Mouse (Mus musculus): Measurements from ENCODE around the gene Tspan32.

Gene Tspan32

DNA sequence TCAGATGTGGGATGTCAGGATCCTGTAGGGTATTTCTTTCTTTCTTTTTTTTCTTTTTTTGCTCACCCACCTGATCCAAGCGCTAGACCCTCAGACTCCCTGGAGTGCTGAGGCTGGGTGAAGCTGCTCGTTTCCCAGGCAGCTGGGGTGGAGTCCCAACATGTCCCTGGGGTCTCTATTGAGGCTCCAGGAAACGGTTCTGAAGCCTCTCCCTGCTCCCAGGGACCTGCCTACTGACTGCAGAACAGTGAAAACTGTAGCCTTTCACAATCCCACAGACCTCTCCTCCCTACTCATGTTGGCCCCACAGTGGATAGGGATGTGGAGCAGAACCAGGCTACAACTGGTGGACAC lies 49.7 kb downstream of the Tspan32 start:
- no peak for DNase-seq (ENCODE audit: low spot score)

- no peak for DNase-seq (ENCODE audit: low spot score)
Observed at GRCm38 (mm10) chr7:143055001-143055400, 50.2 kb downstream of the Tspan32 start.

- no peak for DNase-seq (ENCODE audit: low spot score)
Observed at GRCm38 (mm10) chr7:143055499-143056186, 50.8 kb downstream of the Tspan32 start.

- no peak for DNase-seq (ENCODE audit: low spot score)
Observed at GRCm38 (mm10) chr7:143057023-143057422, 52.2 kb downstream of the Tspan32 start.

GRCm38 (mm10) chr7:143057667-143058220 lies 52.9 kb downstream of the Tspan32 start:
- DNase-seq (ENCODE audit: low spot score), result no peak

- DNase-seq (ENCODE audit: low spot score), result no peak
Observed at GRCm38 (mm10) chr7:143058221-143058697, 53.4 kb downstream of the Tspan32 start.

GRCm38 (mm10) chr7:143059202-143059870 lies 54.5 kb downstream of the Tspan32 start:
- no peak for DNase-seq (ENCODE audit: low spot score)

GRCm38 (mm10) chr7:143062704-143063103 lies 57.9 kb downstream of the Tspan32 start:
- DNase-seq (ENCODE audit: low spot score), result no peak

GRCm38 (mm10) chr7:143064226-143064625 lies 59.4 kb downstream of the Tspan32 start:
- no peak for DNase-seq (ENCODE audit: low spot score)

- DNase-seq (ENCODE audit: low spot score), result no peak
Observed at GRCm38 (mm10) chr7:143065692-143066091, 60.8 kb downstream of the Tspan32 start.

- no peak for DNase-seq (ENCODE audit: low spot score)
Observed at GRCm38 (mm10) chr7:143067469-143067868, 62.6 kb downstream of the Tspan32 start.

DNA sequence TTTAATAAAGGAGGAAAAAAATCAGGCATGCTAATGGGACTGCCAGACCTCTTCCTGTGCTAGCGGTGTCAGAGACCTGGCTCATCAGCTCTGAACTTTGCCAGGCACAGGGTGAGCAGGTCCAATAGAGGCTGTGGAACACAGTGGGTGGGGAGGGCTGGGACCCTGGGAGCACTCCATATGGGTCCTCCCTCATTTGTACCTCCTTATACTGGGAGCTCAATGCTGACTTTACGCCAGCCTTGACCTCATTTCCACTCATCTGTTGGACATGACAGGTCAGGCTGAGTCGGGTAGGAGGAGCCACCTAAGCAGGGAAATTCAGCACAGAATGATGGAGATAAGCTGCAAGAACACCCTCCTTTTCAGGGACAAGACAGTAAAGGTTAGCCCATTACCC lies 63.1 kb downstream of the Tspan32 start:
- DNase-seq (ENCODE audit: low spot score), result no peak

DNA sequence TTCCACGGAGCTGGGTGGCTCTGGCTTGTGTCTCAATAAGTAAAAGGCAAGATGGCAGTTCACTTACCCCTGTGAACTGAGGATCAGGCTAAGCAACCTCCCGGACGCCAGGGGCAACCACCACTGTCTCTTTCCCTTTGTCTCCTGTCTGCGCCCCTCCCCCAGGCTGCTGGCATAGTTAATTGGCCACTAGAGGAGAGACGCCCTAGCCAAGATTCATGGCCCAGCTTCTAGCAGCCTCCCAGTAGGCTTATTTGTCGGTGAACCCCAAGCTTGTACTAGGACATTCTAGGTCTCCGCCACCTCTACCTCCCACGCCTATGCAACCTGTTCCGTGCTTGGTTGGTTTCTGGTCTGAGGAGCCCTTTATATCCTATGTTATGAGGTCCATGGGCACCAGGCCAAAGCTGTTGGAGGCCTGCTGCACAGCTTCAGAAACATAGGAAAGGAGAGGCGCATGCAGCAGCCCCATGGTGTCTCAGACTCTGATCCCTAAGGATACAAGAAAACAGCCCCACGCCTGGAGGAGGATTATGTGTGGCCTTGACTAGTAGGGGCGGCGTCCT lies 63.6 kb downstream of the Tspan32 start:
- peak; percentile 73 for DNase-seq (ENCODE audit: low spot score)

- peak; percentile 98 for DNase-seq (ENCODE audit: low spot score)
Observed at GRCm38 (mm10) chr7:143068882-143069591, 64.2 kb downstream of the Tspan32 start, which contains the start of gene Tssc4. TSS of gene Tssc4 (plus strand) at chr7:143069249.
